8 mouse cellular contexts compared by ENCODE assay signal in genomic region chr10:17212551-17213309, GRCm38 (mm10).
DNase-seq lines count a peak whose midpoint lies in the region; ATAC-seq lines count a peak whose summit lies in the region.

No protein-coding gene starts in this region.

- ATAC-seq in kidney, embryonic 16.5 days (ENCODE audit: low FRiP score, low TSS enrichment) = peak; percentile 71; the same call in 1 of the 2 replicates
- ATAC-seq in embryonic facial prominence, embryonic 12.5 days (ENCODE audit: insufficient number of reproducible peaks, insufficient read depth, low FRiP score, low TSS enrichment) = peak; percentile 89
- peak; percentile 74 for ATAC-seq in hindbrain, embryonic 11.5 days (ENCODE audit: low FRiP score)
- ATAC-seq in midbrain, embryonic 16.5 days = peak; percentile 62; the same call in 1 of the 2 replicates
- ATAC-seq in monocyte, adult 5-6 weeks (replicated peaks; ENCODE audit: insufficient number of reproducible peaks, low FRiP score, low TSS enrichment, poor library complexity, severe bottlenecking) = no peak

- H3K36me3 ChIP-seq in kidney, embryonic 16.5 days (ENCODE audit: insufficient read depth, low read length) = no peaks in the 10 kb centered on the region
- H3K36me3 ChIP-seq in embryonic facial prominence, embryonic 12.5 days = no peaks in the 10 kb centered on the region
- no peaks in the 10 kb centered on the region for H3K36me3 ChIP-seq in hindbrain, embryonic 11.5 days (ENCODE audit: control insufficient read depth, insufficient read depth, low read length)
- no peaks in the 10 kb centered on the region for H3K36me3 ChIP-seq in midbrain, embryonic 16.5 days (ENCODE audit: control insufficient read depth, insufficient read depth, low read length)

- no peak overlapping the region for H3K4me3 ChIP-seq in kidney, embryonic 16.5 days (ENCODE audit: low read length)
- no peak overlapping the region for H3K4me3 ChIP-seq in embryonic facial prominence, embryonic 12.5 days
- H3K4me3 ChIP-seq in hindbrain, embryonic 11.5 days (ENCODE audit: low read depth, low read length) = no peak overlapping the region
- H3K4me3 ChIP-seq in midbrain, embryonic 16.5 days (ENCODE audit: low read depth, low read length) = no peak overlapping the region

- H3K4me1 ChIP-seq in kidney, embryonic 16.5 days (ENCODE audit: insufficient read depth, low read length) = peaks cover 4% of the 10 kb centered on the region; the same call in 1 of the 2 replicates
- peaks cover 14% of the 10 kb centered on the region for H3K4me1 ChIP-seq in embryonic facial prominence, embryonic 12.5 days
- H3K4me1 ChIP-seq in hindbrain, embryonic 11.5 days (replicated peaks; ENCODE audit: control insufficient read depth, insufficient read depth, low read length) = peaks cover 2% of the 10 kb centered on the region; the same call in 1 of the 2 replicates
- H3K4me1 ChIP-seq in midbrain, embryonic 16.5 days (ENCODE audit: control insufficient read depth, insufficient read depth, low read length) = peaks cover 3% of the 10 kb centered on the region; the same call in 1 of the 2 replicates

- H3K27me3 ChIP-seq in kidney, embryonic 16.5 days (ENCODE audit: insufficient read depth, low read length) = no peaks in the 10 kb centered on the region
- H3K27me3 ChIP-seq in embryonic facial prominence, embryonic 12.5 days = no peaks in the 10 kb centered on the region
- H3K27me3 ChIP-seq in hindbrain, embryonic 11.5 days (ENCODE audit: control insufficient read depth, insufficient read depth, low read length) = no peaks in the 10 kb centered on the region
- H3K27me3 ChIP-seq in midbrain, embryonic 16.5 days (ENCODE audit: control insufficient read depth, insufficient read depth, low read depth, low read length) = no peaks in the 10 kb centered on the region

- no peak overlapping the region for H3K27ac ChIP-seq in kidney, embryonic 16.5 days (ENCODE audit: low read length)
- peak overlapping the region; percentile 73; the same call in 1 of the 2 replicates for H3K27ac ChIP-seq in embryonic facial prominence, embryonic 12.5 days
- H3K27ac ChIP-seq in hindbrain, embryonic 11.5 days (ENCODE audit: low read depth, low read length) = no peak overlapping the region
- no peak overlapping the region for H3K27ac ChIP-seq in midbrain, embryonic 16.5 days (ENCODE audit: low read length)

- WGBS in kidney, embryonic 16.5 days = 27% methylated on average over 11 of the region's 12 CpGs
- 11% methylated on average over 11 of the region's 12 CpGs for WGBS in embryonic facial prominence, embryonic 12.5 days
- 26% methylated on average over 11 of the region's 12 CpGs for WGBS in hindbrain, embryonic 11.5 days
- 13% methylated on average over 10 of the region's 12 CpGs for WGBS in midbrain, embryonic 16.5 days

- H3K9me3 ChIP-seq in kidney, embryonic 16.5 days (ENCODE audit: low read length) = no peaks in the 10 kb centered on the region
- H3K9me3 ChIP-seq in embryonic facial prominence, embryonic 12.5 days = no peaks in the 10 kb centered on the region
- H3K9me3 ChIP-seq in hindbrain, embryonic 11.5 days (ENCODE audit: control insufficient read depth, low read length) = no peaks in the 10 kb centered on the region
- no peaks in the 10 kb centered on the region for H3K9me3 ChIP-seq in midbrain, embryonic 16.5 days (replicated peaks; ENCODE audit: control insufficient read depth, low read length, poor library complexity, severe bottlenecking)

- H3K4me2 ChIP-seq in kidney, embryonic 16.5 days (replicated peaks; ENCODE audit: low read depth, low read length) = peak overlapping the region; percentile 27
- peak overlapping the region; percentile 25 for H3K4me2 ChIP-seq in embryonic facial prominence, embryonic 12.5 days (replicated peaks)
- no peak overlapping the region for H3K4me2 ChIP-seq in hindbrain, embryonic 11.5 days (replicated peaks; ENCODE audit: low read depth, low read length)
- H3K4me2 ChIP-seq in midbrain, embryonic 16.5 days (ENCODE audit: low read length) = peak overlapping the region; percentile 25; the same call in 1 of the 2 replicates

- DNase-seq in kidney, postnatal 10 days = no peak
- DNase-seq in hindbrain, embryonic 11.5 days (ENCODE audit: low spot score) = peak; percentile 41
- no peak for DNase-seq in frontal cortex, postnatal 25 days (ENCODE audit: low spot score in 2 of 2)
- DNase-seq in ovary, postnatal 10 days (ENCODE audit: low spot score) = no peak

- no peak overlapping the region for H3K9ac ChIP-seq in kidney, embryonic 16.5 days (replicated peaks; ENCODE audit: low read length)
- no peak overlapping the region for H3K9ac ChIP-seq in embryonic facial prominence, embryonic 12.5 days
- H3K9ac ChIP-seq in hindbrain, embryonic 11.5 days (ENCODE audit: low read depth, low read length) = no peak overlapping the region
- no peak overlapping the region for H3K9ac ChIP-seq in midbrain, embryonic 16.5 days (ENCODE audit: low read depth, low read length)
